26 mouse cellular contexts compared by ENCODE assay signal in the genomic region with DNA sequence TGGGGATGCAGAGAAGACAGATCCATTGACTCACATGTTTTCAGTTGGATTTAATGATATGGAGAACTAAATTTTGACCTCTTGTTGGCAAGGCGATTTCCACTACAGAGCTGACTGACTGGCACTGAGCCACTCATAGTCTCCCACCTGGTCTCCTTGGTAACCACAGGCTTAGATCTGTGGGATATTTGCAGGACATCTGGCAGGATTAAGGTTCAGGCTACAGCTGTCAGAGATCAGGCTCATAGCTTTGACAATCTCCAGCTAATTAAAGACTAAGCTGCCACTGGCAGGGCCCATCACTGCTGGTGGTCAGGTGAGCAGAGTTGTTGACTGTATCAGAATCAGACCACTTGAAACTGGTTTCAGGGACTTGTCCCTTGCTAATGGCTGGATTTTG.
DNase-seq lines count a peak whose midpoint lies in the region; ATAC-seq and TF ChIP-seq lines count a peak whose summit lies in the region.
"Had no signal": no experiment of that assay in that cellular context is flagged by ENCODE, and none has a peak within 500 bp of the region (broad histone marks: within the 10 kb centered on the region; RNA-seq: fewer than 3 reads in every experiment).

No protein-coding gene starts in this region.

- H3K27me3 ChIP-seq in forebrain, postnatal 0 days (ENCODE audit: insufficient read depth, low read length): no peaks in the 10 kb centered on the region
- H3K27me3 ChIP-seq in forebrain, embryonic 10.5 days (ENCODE audit: poor library complexity, severe bottlenecking): no peaks in the 10 kb centered on the region
- H3K27me3 ChIP-seq in limb, embryonic 14.5 days (ENCODE audit: control insufficient read depth, insufficient read depth, low read length): no peaks in the 10 kb centered on the region
- no peaks in the 10 kb centered on the region for H3K27me3 ChIP-seq in limb, embryonic 10.5 days (ENCODE audit: low read depth, poor library complexity, severe bottlenecking)
- H3K27me3 ChIP-seq in embryonic facial prominence, embryonic 14.5 days (replicated peaks; ENCODE audit: control insufficient read depth, insufficient read depth, low read length): no peaks in the 10 kb centered on the region
- H3K27me3 ChIP-seq in midbrain, postnatal 0 days (ENCODE audit: insufficient read depth, low read length): no peaks in the 10 kb centered on the region
- H3K27me3 ChIP-seq: CH12.LX; embryonic facial prominence, embryonic 12.5 days; heart, embryonic 13.5 days; neural tube, embryonic 13.5 days; Patski had no signal

- no peaks in the 10 kb centered on the region for H3K9me3 ChIP-seq in forebrain, postnatal 0 days (ENCODE audit: low read length)
- H3K9me3 ChIP-seq in forebrain, embryonic 10.5 days: no peaks in the 10 kb centered on the region
- no peaks in the 10 kb centered on the region for H3K9me3 ChIP-seq in limb, embryonic 14.5 days (ENCODE audit: control insufficient read depth, low read length)
- no peaks in the 10 kb centered on the region for H3K9me3 ChIP-seq in limb, embryonic 10.5 days (replicated peaks)
- H3K9me3 ChIP-seq in embryonic facial prominence, embryonic 14.5 days (ENCODE audit: control insufficient read depth, low read length): no peaks in the 10 kb centered on the region
- no peaks in the 10 kb centered on the region for H3K9me3 ChIP-seq in midbrain, postnatal 0 days (ENCODE audit: low read length)
- H3K9me3 ChIP-seq: embryonic facial prominence, embryonic 12.5 days; G1E; heart, embryonic 13.5 days; neural tube, embryonic 13.5 days had no signal

- DNase-seq in forebrain, postnatal 0 days: no peak
- no peak for DNase-seq in forebrain, embryonic 10.5 days (ENCODE audit: extremely low spot score, low spot score)
- peak; percentile 43 for DNase-seq in limb, embryonic 14.5 days (ENCODE audit: low spot score)
- no peak for DNase-seq in limb, embryonic 10.5 days (ENCODE audit: low spot score)
- peak; percentile 12 for DNase-seq in embryonic facial prominence, embryonic 14.5 days (ENCODE audit: low spot score)
- peak; percentile 27 for DNase-seq in midbrain, postnatal 0 days (ENCODE audit: low spot score)
- no peak for DNase-seq in kidney, adult 9 months
- DNase-seq: B cell, adult 2 months; cerebellum, adult 9-10 months; gastrocnemius, postnatal 36 days; heart, adult 2 months; heart, postnatal 14 days; kidney, adult 11 months; kidney, postnatal 4 days; layer of hippocampus, adult 9-11 months; lung, postnatal 4 days; thymus, adult 2 months; thymus, postnatal 4 days had no signal

- no peak overlapping the region for H3K4me3 ChIP-seq in forebrain, postnatal 0 days (ENCODE audit: low read depth, low read length)
- H3K4me3 ChIP-seq in forebrain, embryonic 10.5 days: no peak overlapping the region
- no peak overlapping the region for H3K4me3 ChIP-seq in limb, embryonic 14.5 days (replicated peaks; ENCODE audit: low read length)
- no peak overlapping the region for H3K4me3 ChIP-seq in limb, embryonic 10.5 days
- no peak overlapping the region for H3K4me3 ChIP-seq in embryonic facial prominence, embryonic 14.5 days (ENCODE audit: low read depth, low read length)
- H3K4me3 ChIP-seq in midbrain, postnatal 0 days (ENCODE audit: low read depth, low read length): no peak overlapping the region
- H3K4me3 ChIP-seq: embryonic facial prominence, embryonic 12.5 days; erythroblast, embryonic 14.5 days; heart, adult 2 months; heart, embryonic 13.5 days; myocyte; neural tube, embryonic 13.5 days had no signal

- 82% methylated on average over 1 of the region's 1 CpGs for WGBS in forebrain, postnatal 0 days
- 86% methylated on average over 1 of the region's 1 CpGs for WGBS in forebrain, embryonic 10.5 days
- WGBS in limb, embryonic 14.5 days: 47% methylated on average over 1 of the region's 1 CpGs
- 89% methylated on average over 1 of the region's 1 CpGs for WGBS in limb, embryonic 10.5 days
- 59% methylated on average over 1 of the region's 1 CpGs for WGBS in embryonic facial prominence, embryonic 14.5 days
- 70% methylated on average over 1 of the region's 1 CpGs for WGBS in midbrain, postnatal 0 days

- peak; percentile 54 for ATAC-seq in forebrain, postnatal 0 days
- ATAC-seq in limb, embryonic 14.5 days (ENCODE audit: low FRiP score, low read depth): no peak
- peak; percentile 85 for ATAC-seq in embryonic facial prominence, embryonic 14.5 days (ENCODE audit: low read depth)
- ATAC-seq in midbrain, postnatal 0 days (ENCODE audit: low FRiP score): peak; percentile 75
- ATAC-seq: Patski had no signal

- no peak for TF ChIP-seq CTCF in forebrain, postnatal 0 days (IDR thresholded peaks at IDR 0.05; ENCODE audit: low read depth)
- TF ChIP-seq CTCF in midbrain, postnatal 0 days (IDR thresholded peaks at IDR 0.05): no peak

- no peak overlapping the region for H3K27ac ChIP-seq in forebrain, postnatal 0 days (ENCODE audit: low read depth, low read length)
- H3K27ac ChIP-seq in forebrain, embryonic 10.5 days: no peak overlapping the region
- no peak overlapping the region for H3K27ac ChIP-seq in limb, embryonic 14.5 days (replicated peaks; ENCODE audit: low read depth, low read length)
- H3K27ac ChIP-seq in limb, embryonic 10.5 days: no peak overlapping the region
- H3K27ac ChIP-seq in embryonic facial prominence, embryonic 14.5 days (replicated peaks; ENCODE audit: low read depth, low read length): no peak overlapping the region
- H3K27ac ChIP-seq in midbrain, postnatal 0 days (ENCODE audit: low read depth, low read length): no peak overlapping the region
- H3K27ac ChIP-seq: embryonic facial prominence, embryonic 12.5 days; heart, adult 2 months; heart, embryonic 13.5 days; neural tube, embryonic 13.5 days had no signal

- H3K4me1 ChIP-seq in forebrain, postnatal 0 days (ENCODE audit: insufficient read depth): no peaks in the 10 kb centered on the region
- H3K4me1 ChIP-seq in forebrain, embryonic 10.5 days: no peaks in the 10 kb centered on the region
- no peaks in the 10 kb centered on the region for H3K4me1 ChIP-seq in limb, embryonic 14.5 days (ENCODE audit: control insufficient read depth, insufficient read depth, low read length)
- no peaks in the 10 kb centered on the region for H3K4me1 ChIP-seq in limb, embryonic 10.5 days
- no peaks in the 10 kb centered on the region for H3K4me1 ChIP-seq in embryonic facial prominence, embryonic 14.5 days (ENCODE audit: control insufficient read depth, insufficient read depth, low read length)
- H3K4me1 ChIP-seq in midbrain, postnatal 0 days (ENCODE audit: insufficient read depth, low read length): no peaks in the 10 kb centered on the region
- H3K4me1 ChIP-seq: embryonic facial prominence, embryonic 12.5 days; heart, embryonic 13.5 days; neural tube, embryonic 13.5 days had no signal

- no peak for TF ChIP-seq POLR2A in limb, embryonic 14.5 days (IDR thresholded peaks at IDR 0.05; ENCODE audit: borderline replicate concordance, extremely low read depth, insufficient read depth, insufficient read length)

- H3K9ac ChIP-seq in forebrain, postnatal 0 days: no peak overlapping the region
- no peak overlapping the region for H3K9ac ChIP-seq in limb, embryonic 14.5 days (ENCODE audit: low read depth, low read length, severe bottlenecking)
- no peak overlapping the region for H3K9ac ChIP-seq in embryonic facial prominence, embryonic 14.5 days (ENCODE audit: low read depth, low read length)
- H3K9ac ChIP-seq in midbrain, postnatal 0 days (replicated peaks; ENCODE audit: low read length, poor library complexity, severe bottlenecking): no peak overlapping the region
- H3K9ac ChIP-seq: embryonic facial prominence, embryonic 12.5 days; heart, embryonic 13.5 days; neural tube, embryonic 13.5 days had no signal

- no peak overlapping the region for H3K4me2 ChIP-seq in forebrain, postnatal 0 days (ENCODE audit: low read depth)
- H3K4me2 ChIP-seq in limb, embryonic 14.5 days (replicated peaks; ENCODE audit: low read depth, low read length, severe bottlenecking): no peak overlapping the region
- no peak overlapping the region for H3K4me2 ChIP-seq in embryonic facial prominence, embryonic 14.5 days (ENCODE audit: low read depth, low read length)
- H3K4me2 ChIP-seq in midbrain, postnatal 0 days (ENCODE audit: low read depth, low read length, poor library complexity, severe bottlenecking): no peak overlapping the region
- H3K4me2 ChIP-seq: embryonic facial prominence, embryonic 12.5 days; heart, embryonic 13.5 days; neural tube, embryonic 13.5 days had no signal

- no peaks in the 10 kb centered on the region for H3K36me3 ChIP-seq in forebrain, postnatal 0 days (ENCODE audit: insufficient read depth)
- no peaks in the 10 kb centered on the region for H3K36me3 ChIP-seq in forebrain, embryonic 10.5 days (replicated peaks)
- no peaks in the 10 kb centered on the region for H3K36me3 ChIP-seq in limb, embryonic 14.5 days (ENCODE audit: control insufficient read depth, insufficient read depth, low read length)
- H3K36me3 ChIP-seq in limb, embryonic 10.5 days: no peaks in the 10 kb centered on the region
- H3K36me3 ChIP-seq in embryonic facial prominence, embryonic 14.5 days (ENCODE audit: control insufficient read depth, insufficient read depth, low read length): no peaks in the 10 kb centered on the region
- H3K36me3 ChIP-seq in midbrain, postnatal 0 days (ENCODE audit: insufficient read depth, low read length): no peaks in the 10 kb centered on the region
- H3K36me3 ChIP-seq: embryonic facial prominence, embryonic 12.5 days; G1E; heart, embryonic 13.5 days; neural tube, embryonic 13.5 days had no signal

Comparison
In these comparisons a context has a peak if more than half of its experiments do, and no peak if none do; other contexts are left out.
1. DNase-seq: peak in limb, embryonic 14.5 days (single experiment), embryonic facial prominence, embryonic 14.5 days (single experiment) and midbrain, postnatal 0 days (single experiment); none in forebrain, postnatal 0 days (single experiment), forebrain, embryonic 10.5 days (single experiment), limb, embryonic 10.5 days (single experiment) and kidney, adult 9 months (single experiment).